Mouse (Mus musculus): Measurements from ENCODE around the gene Mfsd13b. TPM values are rescaled to one million over a fixed set of nuclear protein-coding genes. Genes with fewer than 3 reads are reported as not detected.
"Not testable (repeated sequence)": the region's sequence is repeated elsewhere in the genome, so short reads cannot be mapped to it uniquely, and the experiment has no call there.

The Mfsd13b gene
- polyA plus RNA-seq, 1 experiment from 2014 or later: 0.37 TPM

GRCm38 (mm10) chr7:120961893-120962292 lies 20.4 kb upstream of the Mfsd13b start:
- no peak for DNase-seq (ENCODE audit: low spot score)
- no peak overlapping the region for H3K27ac ChIP-seq
- peaks cover 46% of the 10 kb centered on the region for H3K36me3 ChIP-seq
- no peaks in the 10 kb centered on the region for H3K27me3 ChIP-seq (ENCODE audit: insufficient read depth, poor library complexity, severe bottlenecking)
- H3K4me1 ChIP-seq (replicated peaks): no peaks in the 10 kb centered on the region
- H3K9me3 ChIP-seq: no peaks in the 10 kb centered on the region
- 66% methylated on average over 3 of the region's 3 CpGs for WGBS
- no peak overlapping the region for H3K4me3 ChIP-seq

GRCm38 (mm10) chr7:120963126-120963525 lies 19.2 kb upstream of the Mfsd13b start:
- H3K36me3 ChIP-seq: peaks cover 46% of the 10 kb centered on the region
- no peak overlapping the region for H3K4me3 ChIP-seq
- no peaks in the 10 kb centered on the region for H3K27me3 ChIP-seq (ENCODE audit: insufficient read depth, poor library complexity, severe bottlenecking)
- H3K27ac ChIP-seq: no peak overlapping the region
- DNase-seq (ENCODE audit: low spot score): no peak
- no peaks in the 10 kb centered on the region for H3K9me3 ChIP-seq
- no peaks in the 10 kb centered on the region for H3K4me1 ChIP-seq (replicated peaks)
- 89% methylated on average over 5 of the region's 5 CpGs for WGBS

GRCm38 (mm10) chr7:120969221-120969620 lies 13.1 kb upstream of the Mfsd13b start:
- Histone ChIP-seq H3K27me3 (ENCODE audit: insufficient read depth, poor library complexity, severe bottlenecking) (no peaks in the 10 kb centered on the region), H3K36me3 (peaks cover 32% of the 10 kb centered on the region), H3K27ac (no peak overlapping the region), H3K4me3 (no peak overlapping the region), H3K4me1 (replicated peaks) (0 out of 2 replicates have a peak, but pooled peaks cover 5% of the 10 kb centered on the region), H3K9me3 (no peaks in the 10 kb centered on the region)
- no peak for DNase-seq (ENCODE audit: low spot score)
- 92% methylated on average over 7 of the region's 7 CpGs for WGBS

- peaks cover 32% of the 10 kb centered on the region for H3K36me3 ChIP-seq
- WGBS: 91% methylated on average over 5 of the region's 5 CpGs
- H3K9me3 ChIP-seq: no peaks in the 10 kb centered on the region
- H3K4me3 ChIP-seq: no peak overlapping the region
- no peak for DNase-seq (ENCODE audit: low spot score)
- 0 out of 2 replicates have a peak, but pooled peaks cover 5% of the 10 kb centered on the region for H3K4me1 ChIP-seq (replicated peaks)
- no peak overlapping the region for H3K27ac ChIP-seq
- no peaks in the 10 kb centered on the region for H3K27me3 ChIP-seq (ENCODE audit: insufficient read depth, poor library complexity, severe bottlenecking)
Observed at GRCm38 (mm10) chr7:120970112-120970511, 12.2 kb upstream of the Mfsd13b start.

GRCm38 (mm10) chr7:120972471-120972870 lies 9.8 kb upstream of the Mfsd13b start:
- H3K27me3 ChIP-seq (ENCODE audit: insufficient read depth, poor library complexity, severe bottlenecking); DNase-seq (ENCODE audit: low spot score); H3K4me3 ChIP-seq; H3K9me3 ChIP-seq; H3K4me1 ChIP-seq (replicated peaks); H3K27ac ChIP-seq: not testable (repeated sequence)
- 78% methylated on average over 2 of the region's 2 CpGs for WGBS
- peaks cover 24% of the 10 kb centered on the region for H3K36me3 ChIP-seq

GRCm38 (mm10) chr7:120974001-120974400 lies 8.3 kb upstream of the Mfsd13b start:
- Histone ChIP-seq H3K4me1 (replicated peaks) (peaks cover 15% of the 10 kb centered on the region), H3K36me3 (peaks cover 9% of the 10 kb centered on the region), H3K27me3 (ENCODE audit: insufficient read depth, poor library complexity, severe bottlenecking) (no peaks in the 10 kb centered on the region), H3K27ac (no peak overlapping the region), H3K4me3 (no peak overlapping the region), H3K9me3 (no peaks in the 10 kb centered on the region)
- 98% methylated on average over 3 of the region's 3 CpGs for WGBS
- no peak for DNase-seq (ENCODE audit: low spot score)

GRCm38 (mm10) chr7:120977063-120977462 lies 5.2 kb upstream of the Mfsd13b start:
- 79% methylated on average over 7 of the region's 7 CpGs for WGBS
- peaks cover 29% of the 10 kb centered on the region for H3K4me1 ChIP-seq (replicated peaks)
- DNase-seq (ENCODE audit: low spot score): no peak
- no peaks in the 10 kb centered on the region for H3K36me3 ChIP-seq
- H3K27ac ChIP-seq: no peak overlapping the region
- H3K27me3 ChIP-seq (ENCODE audit: insufficient read depth, poor library complexity, severe bottlenecking): no peaks in the 10 kb centered on the region
- H3K4me3 ChIP-seq: no peak overlapping the region
- H3K9me3 ChIP-seq: no peaks in the 10 kb centered on the region

GRCm38 (mm10) chr7:120980041-120980440 lies 2.3 kb upstream of the Mfsd13b start:
- H3K27ac ChIP-seq: no peak overlapping the region
- no peaks in the 10 kb centered on the region for H3K36me3 ChIP-seq
- peaks cover 37% of the 10 kb centered on the region for H3K4me1 ChIP-seq (replicated peaks)
- no peak for DNase-seq (ENCODE audit: low spot score)
- H3K27me3 ChIP-seq (ENCODE audit: insufficient read depth, poor library complexity, severe bottlenecking): no peaks in the 10 kb centered on the region
- 0 out of 2 replicates have a peak overlapping the region, but pooled peaks have one; percentile 89 for H3K4me3 ChIP-seq
- H3K9me3 ChIP-seq: no peaks in the 10 kb centered on the region
- WGBS: 90% methylated on average over 4 of the region's 4 CpGs

GRCm38 (mm10) chr7:120980931-120981924 lies 1.1 kb upstream of the Mfsd13b start:
- no peaks in the 10 kb centered on the region for H3K36me3 ChIP-seq

GRCm38 (mm10) chr7:120982968-120983367 lies 659 bp downstream of the Mfsd13b start:
- 18% methylated on average over 7 of the region's 7 CpGs for WGBS
- Histone ChIP-seq H3K9me3 (no peaks in the 10 kb centered on the region), H3K36me3 (no peaks in the 10 kb centered on the region), H3K27me3 (ENCODE audit: insufficient read depth, poor library complexity, severe bottlenecking) (no peaks in the 10 kb centered on the region), H3K27ac (peak overlapping the region; percentile 96), H3K4me3 (peak overlapping the region; percentile 89), H3K4me1 (replicated peaks) (peaks cover 31% of the 10 kb centered on the region)
- DNase-seq (ENCODE audit: low spot score): no peak

More at GRCm38 (mm10) chr7:120980931-120981924, 1.1 kb upstream of the Mfsd13b start:
- H3K27me3 ChIP-seq (ENCODE audit: insufficient read depth, poor library complexity, severe bottlenecking): no peaks in the 10 kb centered on the region
- peaks cover 37% of the 10 kb centered on the region for H3K4me1 ChIP-seq (replicated peaks)
- H3K9me3 ChIP-seq: no peaks in the 10 kb centered on the region
- peak overlapping the region; percentile 89 for H3K4me3 ChIP-seq
- peak; percentile 71 for DNase-seq (ENCODE audit: low spot score)
- 5% methylated on average over 39 of the region's 39 CpGs for WGBS
- peak overlapping the region; percentile 96 for H3K27ac ChIP-seq

- Histone ChIP-seq H3K27me3 (ENCODE audit: insufficient read depth, poor library complexity, severe bottlenecking) (no peaks in the 10 kb centered on the region), H3K9me3 (no peaks in the 10 kb centered on the region), H3K4me3 (no peak overlapping the region), H3K27ac (no peak overlapping the region), H3K36me3 (no peaks in the 10 kb centered on the region), H3K4me1 (replicated peaks) (peaks cover 15% of the 10 kb centered on the region)
- 76% methylated on average over 8 of the region's 8 CpGs for WGBS
- DNase-seq (ENCODE audit: low spot score): no peak
Observed at GRCm38 (mm10) chr7:120991191-120991590, 8.9 kb downstream of the Mfsd13b start.

GRCm38 (mm10) chr7:120999021-120999530 lies 16.8 kb downstream of the Mfsd13b start:
- Histone ChIP-seq H3K4me1 (replicated peaks) (peaks cover 8% of the 10 kb centered on the region), H3K4me3 (no peak overlapping the region), H3K27me3 (ENCODE audit: insufficient read depth, poor library complexity, severe bottlenecking) (no peaks in the 10 kb centered on the region), H3K27ac (no peak overlapping the region), H3K9me3 (no peaks in the 10 kb centered on the region), H3K36me3 (no peaks in the 10 kb centered on the region)
- DNase-seq (ENCODE audit: low spot score): no peak
- WGBS: 79% methylated on average over 2 of the region's 2 CpGs
